Mouse (Mus musculus): ENCODE results near the gene Atp5d. TPM values are rescaled to one million over a fixed set of nuclear protein-coding genes. Genes with fewer than 3 reads are reported as not detected.

The Atp5d gene
- total and polyA plus RNA-seq, 2 experiments from 2014 or later: 259 to 607 TPM

DNA sequence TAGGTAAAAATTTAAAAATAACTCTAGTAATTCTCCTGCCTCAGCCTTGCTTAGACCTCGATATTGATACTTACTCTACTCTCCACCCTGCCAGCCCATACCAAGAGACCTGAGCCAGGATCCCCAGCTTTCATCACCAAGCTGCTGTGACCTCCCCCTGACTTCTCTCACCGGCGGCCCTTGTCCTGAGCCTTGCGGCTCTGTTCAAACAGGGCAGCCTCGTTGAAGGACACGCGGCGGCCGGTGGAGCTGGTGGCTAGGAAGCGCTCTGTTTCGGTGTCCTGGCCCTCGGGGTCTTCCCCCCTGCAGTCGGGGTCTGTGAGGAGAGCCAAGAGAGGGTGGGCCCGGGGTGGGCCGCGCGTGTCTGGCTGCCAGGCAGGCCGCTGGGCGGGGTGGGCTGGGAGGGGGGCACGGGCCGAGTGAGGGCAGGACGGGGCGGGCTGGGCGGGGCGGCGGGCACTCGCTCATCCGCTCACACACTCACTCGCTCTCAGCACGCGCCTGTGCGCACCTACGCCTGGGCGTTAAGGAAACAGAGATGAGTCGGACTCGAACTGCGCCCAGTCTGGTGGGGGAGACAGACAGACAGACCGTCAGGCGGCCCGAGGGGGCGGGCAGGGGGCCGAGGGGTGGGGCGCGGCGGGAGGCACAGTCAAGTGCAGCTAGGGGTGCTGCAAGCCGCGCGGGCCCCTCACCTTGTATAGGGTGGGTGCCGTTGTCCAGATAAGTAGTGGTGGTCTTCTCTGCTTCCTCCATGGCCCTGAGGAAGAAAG, 2.1 kb upstream of the Atp5d start:
- Histone ChIP-seq H3K4me3 (ENCODE audit: low read depth, low read length) (peak overlapping the region; percentile 70), H3K4me1 (ENCODE audit: insufficient read depth, low read length) (peaks cover 20% of the 10 kb centered on the region), H3K27ac (ENCODE audit: low read depth, low read length) (peak overlapping the region; percentile 97), H3K4me2 (ENCODE audit: low read depth, low read length, poor library complexity, severe bottlenecking) (peak overlapping the region; percentile 89), H3K36me3 (ENCODE audit: insufficient read depth, low read length) (peaks cover 37% of the 10 kb centered on the region), H3K9me3 (ENCODE audit: low read length) (no peaks in the 10 kb centered on the region), H3K27me3 (ENCODE audit: insufficient read depth, low read length) (no peaks in the 10 kb centered on the region), H3K9ac (replicated peaks; ENCODE audit: low read length, poor library complexity, severe bottlenecking) (peak overlapping the region; percentile 99)
- no peak for TF ChIP-seq CTCF (IDR thresholded peaks at IDR 0.05)
- ATAC-seq (ENCODE audit: low FRiP score) (no peak), DNase-seq (ENCODE audit: low spot score) (no peak)
- WGBS: 17% methylated on average over 42 of the region's 49 CpGs

DNA sequence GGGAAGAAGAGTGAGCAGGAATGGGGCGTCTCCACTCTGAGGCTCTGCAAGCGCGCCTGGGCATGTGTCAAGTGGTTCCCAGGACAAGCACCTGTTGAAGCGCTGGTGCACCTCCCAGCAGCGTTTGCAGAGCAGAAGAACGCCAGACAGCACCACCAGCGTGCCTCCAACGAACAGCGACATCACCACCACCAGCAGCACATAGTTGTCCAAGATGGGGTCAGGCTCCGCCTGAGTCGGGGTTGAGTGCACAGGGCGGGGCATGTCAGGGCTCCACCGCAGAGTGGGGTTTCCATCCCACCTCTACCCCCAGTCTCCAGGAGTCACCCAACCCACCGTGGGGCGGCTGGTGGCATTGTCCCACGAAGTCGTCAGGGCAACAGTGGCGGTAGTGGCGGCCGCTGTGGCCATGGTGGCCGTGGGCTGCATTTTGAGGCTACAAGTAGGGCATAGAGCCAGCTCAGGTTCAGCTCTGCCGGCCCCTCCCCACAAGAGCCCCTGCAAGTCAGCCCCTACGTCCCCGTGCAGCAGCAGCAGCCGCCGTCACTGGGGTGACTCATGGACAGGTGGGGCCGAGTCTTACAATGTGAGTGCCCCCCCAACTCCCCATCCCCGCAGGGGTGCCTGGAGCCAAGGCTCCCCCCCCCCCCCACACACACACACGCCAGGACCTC, 1.3 kb upstream of the Atp5d start:
- Histone ChIP-seq H3K27me3 (ENCODE audit: insufficient read depth, low read length) (no peaks in the 10 kb centered on the region), H3K36me3 (ENCODE audit: insufficient read depth, low read length) (peaks cover 34% of the 10 kb centered on the region), H3K9me3 (ENCODE audit: low read length) (no peaks in the 10 kb centered on the region), H3K9ac (replicated peaks; ENCODE audit: low read length, poor library complexity, severe bottlenecking) (peak overlapping the region; percentile 99), H3K4me1 (ENCODE audit: insufficient read depth, low read length) (peaks cover 15% of the 10 kb centered on the region), H3K4me2 (ENCODE audit: low read depth, low read length, poor library complexity, severe bottlenecking) (peak overlapping the region; percentile 89), H3K27ac (ENCODE audit: low read depth, low read length) (peak overlapping the region; percentile 97), H3K4me3 (ENCODE audit: low read depth, low read length) (peak overlapping the region; percentile 70)
- ATAC-seq (ENCODE audit: low FRiP score): no peak
- no peak for DNase-seq (ENCODE audit: low spot score)
- TF ChIP-seq CTCF (IDR thresholded peaks at IDR 0.05): no peak
- 5% methylated on average over 28 of the region's 29 CpGs for WGBS

DNA sequence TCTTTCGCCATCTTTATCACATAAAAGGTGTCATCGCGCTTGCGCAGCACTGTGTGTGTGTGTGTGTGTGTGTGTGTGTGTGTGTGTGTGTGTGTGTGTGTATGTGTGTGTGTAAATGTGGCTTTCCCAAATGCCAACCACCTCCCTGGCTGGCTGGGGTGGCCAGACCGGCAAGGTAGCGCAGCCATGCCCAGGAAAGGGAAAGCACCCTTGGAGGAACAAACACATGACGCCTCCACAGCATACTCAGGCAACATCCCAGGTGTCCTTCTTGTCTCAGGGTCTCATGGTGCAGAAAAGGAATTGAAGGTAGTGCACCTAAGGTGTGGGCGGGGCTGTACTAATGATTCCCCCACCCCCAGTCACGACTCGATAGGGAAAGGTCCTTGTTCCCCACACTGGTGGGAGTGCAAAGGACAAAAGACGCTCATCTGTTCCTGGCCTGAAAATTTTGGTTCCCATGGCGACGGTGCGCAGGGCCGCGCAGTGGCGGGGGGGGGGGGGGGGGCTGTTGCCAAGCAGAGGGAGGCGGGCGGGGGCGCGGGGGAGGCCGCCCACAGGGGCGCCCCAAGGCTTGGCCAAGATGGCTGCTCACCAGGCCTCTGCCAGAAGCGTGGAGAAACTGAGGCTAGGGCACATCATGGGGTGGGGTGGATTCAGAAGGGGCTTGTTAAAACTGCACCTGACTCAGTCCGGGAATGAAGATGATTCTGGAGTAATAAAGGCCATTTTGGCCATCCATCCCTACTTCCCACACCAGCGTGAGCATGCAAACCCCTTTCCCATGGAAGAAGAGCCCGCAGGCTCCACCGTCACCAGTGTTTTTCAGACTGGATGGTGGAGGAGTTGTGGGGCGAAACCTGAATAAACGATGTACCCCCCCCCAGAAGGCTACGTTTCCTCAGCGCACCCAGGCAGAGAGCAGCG, 543 bp upstream of the Atp5d start:
- no peaks in the 10 kb centered on the region for H3K9me3 ChIP-seq (ENCODE audit: low read length)
- no peaks in the 10 kb centered on the region for H3K27me3 ChIP-seq (ENCODE audit: insufficient read depth, low read length)
- H3K36me3 ChIP-seq (ENCODE audit: insufficient read depth, low read length): peaks cover 27% of the 10 kb centered on the region
- H3K4me3 ChIP-seq (ENCODE audit: low read depth, low read length): peak overlapping the region; percentile 70
- peaks cover 19% of the 10 kb centered on the region for H3K4me1 ChIP-seq (ENCODE audit: insufficient read depth, low read length)
- DNase-seq (ENCODE audit: low spot score): no peak
- peak overlapping the region; percentile 99 for H3K9ac ChIP-seq (replicated peaks; ENCODE audit: low read length, poor library complexity, severe bottlenecking)
- H3K27ac ChIP-seq (ENCODE audit: low read depth, low read length): peak overlapping the region; percentile 97
- no peak for ATAC-seq (ENCODE audit: low FRiP score)
- TF ChIP-seq CTCF (IDR thresholded peaks at IDR 0.05): no peak
- WGBS: 5% methylated on average over 26 of the region's 33 CpGs
- peak overlapping the region; percentile 89 for H3K4me2 ChIP-seq (ENCODE audit: low read depth, low read length, poor library complexity, severe bottlenecking)

DNA sequence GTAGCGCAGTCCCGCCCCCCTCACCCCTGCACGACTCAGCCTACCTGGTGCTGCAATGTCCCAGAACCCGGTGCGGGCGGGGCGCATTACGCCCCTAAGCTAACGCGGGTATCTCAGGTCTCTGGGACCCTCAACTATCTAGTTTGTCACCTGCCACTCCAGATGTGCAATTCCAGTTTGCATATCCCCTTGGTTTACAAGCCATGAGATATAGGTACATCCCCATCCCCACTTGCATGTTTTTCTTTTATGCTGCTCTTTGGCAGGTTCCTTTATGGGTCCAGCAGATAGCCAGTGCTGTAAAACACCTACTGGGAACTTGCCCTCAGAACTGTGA, 975 bp downstream of the Atp5d start:
- TF ChIP-seq CTCF (IDR thresholded peaks at IDR 0.05): no peak

DNA sequence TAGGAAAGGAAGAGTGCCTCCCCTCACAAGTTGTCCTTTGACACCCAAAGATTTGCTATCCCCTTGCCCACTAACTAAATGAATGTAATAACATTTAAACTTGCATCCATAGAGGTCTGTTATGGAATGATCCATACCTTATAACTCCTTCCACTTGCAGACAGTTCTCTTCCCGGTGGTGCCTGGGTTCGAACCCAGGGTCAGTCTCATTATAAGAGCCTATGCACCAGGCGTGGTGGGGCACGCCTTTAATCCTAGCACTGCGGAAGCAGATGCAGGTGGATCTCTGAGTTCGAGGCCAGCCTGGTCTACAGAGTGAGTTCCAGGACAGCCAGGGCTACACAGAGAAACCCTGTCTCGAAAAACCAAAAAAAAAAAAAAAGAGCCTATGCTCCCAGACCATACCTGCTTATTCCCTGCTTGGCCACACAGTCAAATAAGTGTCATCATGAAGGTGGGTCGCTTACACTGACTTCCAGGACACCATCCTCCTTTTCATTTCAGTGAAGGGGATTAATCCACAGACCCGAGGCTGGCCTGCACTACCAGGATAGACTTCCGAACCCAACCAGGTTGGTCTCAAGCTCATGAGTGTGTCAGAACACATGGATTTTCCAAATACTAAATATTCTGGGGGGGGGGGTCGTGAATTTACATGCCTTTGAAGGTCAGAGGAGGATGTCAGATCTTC, 1.7 kb downstream of the Atp5d start:
- no peaks in the 10 kb centered on the region for H3K27me3 ChIP-seq (ENCODE audit: insufficient read depth, low read length)
- H3K27ac ChIP-seq (ENCODE audit: low read depth, low read length): no peak overlapping the region
- ATAC-seq (ENCODE audit: low FRiP score) (no peak), DNase-seq (ENCODE audit: low spot score) (no peak)
- no peak overlapping the region for H3K4me2 ChIP-seq (ENCODE audit: low read depth, low read length, poor library complexity, severe bottlenecking)
- no peak overlapping the region for H3K9ac ChIP-seq (replicated peaks; ENCODE audit: low read length, poor library complexity, severe bottlenecking)
- peaks cover 20% of the 10 kb centered on the region for H3K4me1 ChIP-seq (ENCODE audit: insufficient read depth, low read length)
- H3K4me3 ChIP-seq (ENCODE audit: low read depth, low read length): no peak overlapping the region
- H3K9me3 ChIP-seq (ENCODE audit: low read length): no peaks in the 10 kb centered on the region
- WGBS: 78% methylated on average over 11 of the region's 11 CpGs
- TF ChIP-seq CTCF (IDR thresholded peaks at IDR 0.05): no peak
- peaks cover 17% of the 10 kb centered on the region for H3K36me3 ChIP-seq (ENCODE audit: insufficient read depth, low read length)

More for the DNA sequence above, 975 bp downstream of the Atp5d start:
- peak overlapping the region; percentile 97 for H3K27ac ChIP-seq (ENCODE audit: low read depth, low read length)
- WGBS: 2% methylated on average over 10 of the region's 10 CpGs
- H3K36me3 ChIP-seq (ENCODE audit: insufficient read depth, low read length): peaks cover 20% of the 10 kb centered on the region
- no peaks in the 10 kb centered on the region for H3K27me3 ChIP-seq (ENCODE audit: insufficient read depth, low read length)
- peak overlapping the region; percentile 89 for H3K4me2 ChIP-seq (ENCODE audit: low read depth, low read length, poor library complexity, severe bottlenecking)
- no peak for DNase-seq (ENCODE audit: low spot score)
- peaks cover 20% of the 10 kb centered on the region for H3K4me1 ChIP-seq (ENCODE audit: insufficient read depth, low read length)
- no peak; the same call in 1 of the 2 replicates for ATAC-seq (ENCODE audit: low FRiP score)
- no peaks in the 10 kb centered on the region for H3K9me3 ChIP-seq (ENCODE audit: low read length)
- H3K9ac ChIP-seq (replicated peaks; ENCODE audit: low read length, poor library complexity, severe bottlenecking): peak overlapping the region; percentile 99; the same call in 1 of the 2 replicates
- H3K4me3 ChIP-seq (ENCODE audit: low read depth, low read length): peak overlapping the region; percentile 70

All from midbrain, postnatal 0 days (tissue).